Mouse (Mus musculus) neural tube, embryonic 11.5 days (tissue): ENCODE measurements around the gene Sh2d1b2. TPM values are rescaled to one million over a fixed set of nuclear protein-coding genes. Genes with fewer than 3 reads are reported as not detected.
A peak's percentile ranks its signal among the peaks of the same experiment; 100 is the strongest.

ENCODE experiments used
- ATAC-seq: fragments of 200-750 bp; cut with Nextera tagmentation; 2 replicates; pipeline ENCODE4 v1.8.0; 2017; ENCODE audit warnings: moderate number of reproducible peaks, mild to moderate bottlenecking, moderate TSS enrichment, moderate library complexity; ENCODE audit not compliant: insufficient read depth, low FRiP score, low TSS enrichment
- DNase-seq: peaks from one replicate; pipeline ENCODE4 v3.0.0-alpha.2; 2015; ENCODE audit warnings: low spot score
- H3K27ac ChIP-seq: fragments of 300-500 bp; sonication (generic); 2 replicates; pipeline ENCODE4 v1.5.1; 2014; ENCODE audit warnings: low read depth, mild to moderate bottlenecking, low read length
- H3K27me3 ChIP-seq: fragments of 300-500 bp; sonication (generic); 2 replicates; pipeline ENCODE4 v1.6.1; 2014; ENCODE audit warnings: mild to moderate bottlenecking, low read length, mixed read lengths; ENCODE audit not compliant: control insufficient read depth, insufficient read depth
- H3K36me3 ChIP-seq: fragments of 300-500 bp; sonication (generic); 2 replicates; pipeline ENCODE4 v1.6.1; 2014; ENCODE audit warnings: mild to moderate bottlenecking, low read length, moderate library complexity, mixed read lengths; ENCODE audit not compliant: control insufficient read depth, insufficient read depth
- H3K4me1 ChIP-seq: fragments of 300-500 bp; sonication (generic); 2 replicates; pipeline ENCODE4 v1.6.1; 2014; ENCODE audit warnings: low read length, mixed read lengths; ENCODE audit not compliant: control insufficient read depth, insufficient read depth
- H3K4me2 ChIP-seq: fragments of 300-500 bp; sonication (generic); 2 replicates; pipeline ENCODE4 v1.6.1; 2014; ENCODE audit warnings: low read depth, mild to moderate bottlenecking, moderate library complexity
- H3K4me3 ChIP-seq: fragments of 300-500 bp; sonication (generic); 2 replicates; pipeline ENCODE4 v1.5.1; 2014; ENCODE audit warnings: low read depth, low read length
- H3K9ac ChIP-seq: fragments of 300-500 bp; sonication (generic); 2 replicates; pipeline ENCODE4 v1.6.1; 2014; ENCODE audit warnings: mild to moderate bottlenecking, low read length
- H3K9me3 ChIP-seq: fragments of 300-500 bp; sonication (generic); 2 replicates; pipeline ENCODE4 v1.6.1; 2016; ENCODE audit warnings: low read length; ENCODE audit not compliant: control insufficient read depth
- WGBS: fragments of 180-500 bp; shearing (Covaris S2); extraction: QIAGEN DNeasy Blood & Tissue Kit; methylation state at CpG from one replicate; pipeline ENCODE4 v1.1.7; 2014; 5-methylcytosine and 5-hydroxymethylcytosine counted together
- polyA plus RNA-seq: library from polyadenylated mRNA; unstranded; fragments of >200 nt; fragmentation: Nextera tagmentation; extraction: Ambion mirVana; gene quantifications from 2 replicates; pipeline ENCODE4 v1.2.1, GENCODE M21; 2014

Sh2d1b2 gene
- polyA plus RNA-seq, 1 experiment from 2014 or later = not detected

DNA sequence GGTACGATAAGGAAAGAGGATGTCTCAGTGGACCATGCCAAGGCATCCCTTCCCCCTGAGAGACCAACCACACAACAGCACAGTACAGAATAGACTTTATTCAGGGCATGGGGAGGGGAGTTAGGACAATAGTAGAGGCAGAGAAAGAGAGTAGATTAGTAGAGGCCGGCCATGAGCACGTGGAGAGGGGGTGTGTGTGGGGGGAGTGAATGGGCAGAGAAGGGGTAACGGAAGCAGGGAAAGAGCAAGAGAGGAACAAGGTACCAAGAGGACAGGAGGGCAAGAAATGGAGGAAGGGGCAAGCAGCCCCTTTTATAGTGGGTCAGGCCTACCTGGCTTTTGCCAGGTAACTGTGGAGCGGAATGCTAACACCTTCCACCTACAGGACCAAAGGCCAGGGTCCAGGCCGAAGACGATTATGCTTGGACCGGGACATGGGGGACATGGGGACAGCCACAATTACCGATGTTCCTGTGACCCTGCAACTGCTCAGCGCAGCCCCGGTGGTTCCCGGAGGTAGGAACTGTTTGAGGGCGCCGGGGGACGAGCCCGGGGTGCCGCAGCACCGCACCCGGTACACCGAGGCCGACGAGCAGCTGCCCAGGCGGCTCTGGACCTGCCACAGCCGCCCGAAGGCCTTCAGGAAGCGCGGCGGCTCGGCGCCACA, 22.5 kb downstream of the Sh2d1b2 start:
- DNase-seq (no peak), ATAC-seq (peak; percentile 61)
- H3K9me3 ChIP-seq = no peaks in the 10 kb centered on the region
- H3K27me3 ChIP-seq = no peaks in the 10 kb centered on the region
- 24% methylated on average over 30 of the region's 30 CpGs for WGBS
- H3K4me2 ChIP-seq = peak overlapping the region; percentile 65
- peak overlapping the region; percentile 69 for H3K4me3 ChIP-seq
- peak overlapping the region; percentile 91 for H3K9ac ChIP-seq
- H3K4me1 ChIP-seq = no peaks in the 10 kb centered on the region
- no peaks in the 10 kb centered on the region for H3K36me3 ChIP-seq
- H3K27ac ChIP-seq = no peak overlapping the region

GRCm38 (mm10) chr1:170255560-170255910, 23.0 kb downstream of the Sh2d1b2 start:
- Histone ChIP-seq H3K4me3 (peak overlapping the region; percentile 69), H3K27me3 (no peaks in the 10 kb centered on the region), H3K36me3 (no peaks in the 10 kb centered on the region), H3K9me3 (no peaks in the 10 kb centered on the region), H3K4me2 (peak overlapping the region; percentile 65), H3K27ac (no peak overlapping the region), H3K4me1 (no peaks in the 10 kb centered on the region), H3K9ac (peak overlapping the region; percentile 91)
- DNase-seq = peak; percentile 86
- WGBS = 7% methylated on average over 32 of the region's 32 CpGs
- ATAC-seq = peak; percentile 99

- Histone ChIP-seq H3K36me3 (no peaks in the 10 kb centered on the region), H3K4me2 (no peak overlapping the region), H3K27ac (no peak overlapping the region), H3K4me3 (no peak overlapping the region), H3K9ac (no peak overlapping the region), H3K27me3 (no peaks in the 10 kb centered on the region), H3K4me1 (no peaks in the 10 kb centered on the region), H3K9me3 (no peaks in the 10 kb centered on the region)
- DNase-seq (no peak), ATAC-seq (no peak)
- 90% methylated on average over 6 of the region's 6 CpGs for WGBS
These were observed 37.7 kb downstream of the Sh2d1b2 start for GRCm38 (mm10) chr1:170270281-170270680.

- no peak overlapping the region for H3K4me3 ChIP-seq
- H3K9me3 ChIP-seq = no peaks in the 10 kb centered on the region
- H3K36me3 ChIP-seq = no peaks in the 10 kb centered on the region
- no peak overlapping the region for H3K4me2 ChIP-seq
- H3K27ac ChIP-seq = no peak overlapping the region
- ATAC-seq (no peak), DNase-seq (no peak)
- H3K4me1 ChIP-seq = no peaks in the 10 kb centered on the region
- H3K9ac ChIP-seq = no peak overlapping the region
- WGBS = 91% methylated on average over 4 of the region's 4 CpGs
- no peaks in the 10 kb centered on the region for H3K27me3 ChIP-seq
These were observed 38.1 kb downstream of the Sh2d1b2 start for GRCm38 (mm10) chr1:170270696-170271095.

DNA sequence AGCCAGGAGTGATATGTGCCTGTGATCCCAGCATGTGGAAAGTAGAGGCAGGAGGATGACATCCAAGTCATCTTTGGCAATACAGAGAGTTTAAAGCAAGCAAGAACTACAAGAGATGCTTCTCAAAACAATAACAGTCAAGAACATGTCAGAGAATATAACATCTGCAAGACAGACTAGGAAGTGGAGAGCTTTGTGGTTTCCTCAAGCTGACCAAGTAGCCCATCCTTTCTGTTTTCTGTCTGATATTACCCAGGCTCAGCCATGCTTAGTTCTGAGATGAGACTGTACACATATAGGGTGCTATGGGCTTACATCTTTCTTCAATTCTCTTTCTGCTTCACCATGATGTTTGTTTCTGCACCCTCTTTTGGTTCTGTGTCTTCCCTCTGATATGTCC, 40.7 kb downstream of the Sh2d1b2 start:
- Histone ChIP-seq H3K9me3 (no peaks in the 10 kb centered on the region), H3K4me1 (no peaks in the 10 kb centered on the region), H3K27ac (no peak overlapping the region), H3K4me2 (no peak overlapping the region), H3K36me3 (no peaks in the 10 kb centered on the region), H3K9ac (no peak overlapping the region), H3K27me3 (no peaks in the 10 kb centered on the region), H3K4me3 (no peak overlapping the region)
- DNase-seq (no peak), ATAC-seq (no peak)

GRCm38 (mm10) chr1:170277016-170277415, 44.5 kb downstream of the Sh2d1b2 start, which contains the start of gene Sh2d1b1:
Gene Sh2d1b1, plus strand, starts transcription at chr1:170277320.
- no peaks in the 10 kb centered on the region for H3K36me3 ChIP-seq
- H3K4me3 ChIP-seq = no peak within 1 kb of the TSS
- no peak for ATAC-seq
- no peaks in the 10 kb centered on the region for H3K9me3 ChIP-seq
- no peak within 1 kb of the TSS for H3K4me2 ChIP-seq
- H3K4me1 ChIP-seq = no peaks in the 10 kb centered on the region
- no peak within 1 kb of the TSS for H3K27ac ChIP-seq
- 87% methylated on average over 2 of the region's 3 CpGs for WGBS
- H3K9ac ChIP-seq = no peak within 1 kb of the TSS
- no peak for DNase-seq
- no peaks in the 10 kb centered on the region for H3K27me3 ChIP-seq

DNA sequence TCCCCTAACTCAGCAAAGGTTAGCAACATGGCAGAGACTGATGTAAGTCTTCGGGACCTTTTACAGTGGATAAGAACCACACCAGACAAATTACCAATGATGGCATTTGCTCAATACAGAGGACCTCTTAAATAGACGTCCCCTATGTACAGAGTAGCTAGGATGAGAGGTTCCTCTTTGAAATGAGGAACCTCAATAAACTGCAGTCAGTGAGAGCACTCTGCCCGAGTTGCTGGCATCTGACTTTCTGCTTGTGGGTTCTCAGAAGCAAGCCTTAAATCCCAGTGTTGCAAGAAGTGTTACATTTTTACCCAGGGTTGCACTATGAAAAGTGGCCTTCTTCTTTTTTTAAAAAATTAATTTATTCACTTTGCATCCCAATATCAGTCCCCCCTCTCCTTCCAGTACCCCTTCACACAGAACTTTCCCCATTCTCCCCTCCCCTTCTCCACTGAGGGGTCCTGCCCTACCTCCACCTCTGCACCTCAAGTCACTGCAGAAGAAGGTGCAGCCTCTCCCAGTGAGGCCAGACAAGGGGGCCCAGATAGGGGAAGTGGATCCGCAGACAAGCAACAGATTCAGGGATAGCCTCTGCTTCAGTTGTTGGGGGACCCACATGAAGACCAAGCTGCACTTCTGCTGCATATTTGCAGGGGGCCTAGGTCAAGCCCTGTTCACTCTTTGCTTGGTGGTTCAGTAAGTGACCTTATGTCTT, 50.0 kb downstream of the Sh2d1b2 start:
- H3K4me2 ChIP-seq = no peak overlapping the region
- H3K27ac ChIP-seq = no peak overlapping the region
- ATAC-seq = no peak
- H3K4me3 ChIP-seq = no peak overlapping the region
- DNase-seq = no peak
- no peak overlapping the region for H3K9ac ChIP-seq
- no peaks in the 10 kb centered on the region for H3K9me3 ChIP-seq
- no peaks in the 10 kb centered on the region for H3K36me3 ChIP-seq
- WGBS = 76% methylated on average over 4 of the region's 4 CpGs
- no peaks in the 10 kb centered on the region for H3K27me3 ChIP-seq
- H3K4me1 ChIP-seq = no peaks in the 10 kb centered on the region

GRCm38 (mm10) chr1:170292239-170292951, 59.8 kb downstream of the Sh2d1b2 start:
- no peak overlapping the region for H3K4me3 ChIP-seq
- H3K27ac ChIP-seq = no peak overlapping the region
- H3K36me3 ChIP-seq = no peaks in the 10 kb centered on the region
- no peak overlapping the region for H3K9ac ChIP-seq
- H3K27me3 ChIP-seq = no peaks in the 10 kb centered on the region
- no peaks in the 10 kb centered on the region for H3K9me3 ChIP-seq
- peak; percentile 58 for DNase-seq
- 47% methylated on average over 9 of the region's 9 CpGs for WGBS
- no peaks in the 10 kb centered on the region for H3K4me1 ChIP-seq
- no peak; the same call in 1 of the 2 replicates for ATAC-seq
- H3K4me2 ChIP-seq = no peak overlapping the region
